Mouse (Mus musculus): ENCODE measurements around the gene Crim1.

DNA sequence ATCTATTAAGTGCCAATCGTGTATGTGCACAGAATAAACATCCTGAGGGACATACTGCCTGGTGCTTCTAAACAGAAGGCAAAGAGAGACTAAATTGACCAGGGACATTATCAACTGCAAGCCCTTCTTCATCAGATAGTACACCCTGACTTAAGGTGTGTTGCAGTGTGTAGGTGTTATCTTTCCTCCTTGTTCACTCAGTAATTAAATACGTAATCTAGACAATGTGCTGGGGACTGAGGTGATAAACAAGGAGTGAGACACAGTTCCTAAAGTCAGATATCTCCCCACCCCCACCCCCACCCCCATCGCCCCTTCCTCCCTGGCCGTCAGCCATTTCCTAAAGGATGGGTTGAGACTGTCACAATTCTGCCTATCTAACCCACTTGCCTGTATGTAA lies 127.1 kb downstream of the Crim1 start:
- TF ChIP-seq POLR2A (IDR thresholded peaks at IDR 0.05; ENCODE audit: control insufficient read depth, extremely low read depth, insufficient read depth, low read length, poor library complexity) (no peak), CTCF (IDR thresholded peaks at IDR 0.05; ENCODE audit: borderline replicate concordance, control insufficient read depth, extremely low read depth, insufficient read depth, low read length, poor library complexity) (no peak)
